Mouse (Mus musculus): Measurements from ENCODE around the gene Zfp871. TPM values are rescaled to one million over a fixed set of nuclear protein-coding genes. Genes with fewer than 3 reads are reported as not detected.
"Not testable (repeated sequence)": the region's sequence is repeated elsewhere in the genome, so short reads cannot be mapped to it uniquely, and the experiment has no call there.

Zfp871 gene
- polyA plus RNA-seq, 1 experiment from 2014 or later = 37.2 TPM

- no peak for ATAC-seq (ENCODE audit: insufficient number of reproducible peaks, insufficient read depth, low FRiP score, low TSS enrichment, low read depth)
- H3K36me3 ChIP-seq = no peaks in the 10 kb centered on the region
- 77% methylated on average over 3 of the region's 3 CpGs for WGBS
- H3K27ac ChIP-seq = no peak overlapping the region
- no peak overlapping the region for H3K9ac ChIP-seq
- no peak overlapping the region for H3K4me2 ChIP-seq
- no peak overlapping the region for H3K4me3 ChIP-seq
- H3K4me1 ChIP-seq = no peaks in the 10 kb centered on the region
- H3K27me3 ChIP-seq = no peaks in the 10 kb centered on the region
- H3K9me3 ChIP-seq = peaks cover 5% of the 10 kb centered on the region; the same call in 1 of the 2 replicates
Measured at GRCm38 (mm10) chr17:32729029-32729428, 59.1 kb downstream of the Zfp871 start.

- H3K27me3 ChIP-seq; H3K4me1 ChIP-seq; ATAC-seq (ENCODE audit: insufficient number of reproducible peaks, insufficient read depth, low FRiP score, low TSS enrichment, low read depth); H3K4me2 ChIP-seq; H3K27ac ChIP-seq; H3K4me3 ChIP-seq; H3K9me3 ChIP-seq; H3K36me3 ChIP-seq; H3K9ac ChIP-seq: not testable (repeated sequence)
Measured at GRCm38 (mm10) chr17:32726360-32726759, 61.7 kb downstream of the Zfp871 start.

- peaks cover 3% of the 10 kb centered on the region; the same call in 1 of the 2 replicates for H3K9me3 ChIP-seq
- H3K36me3 ChIP-seq = no peaks in the 10 kb centered on the region
- no peaks in the 10 kb centered on the region for H3K4me1 ChIP-seq
- H3K27me3 ChIP-seq = no peaks in the 10 kb centered on the region
- H3K4me2 ChIP-seq = no peak overlapping the region
- no peak for ATAC-seq (ENCODE audit: insufficient number of reproducible peaks, insufficient read depth, low FRiP score, low TSS enrichment, low read depth)
- no peak overlapping the region for H3K27ac ChIP-seq
- 75% methylated on average over 7 of the region's 7 CpGs for WGBS
- no peak overlapping the region for H3K9ac ChIP-seq
- no peak overlapping the region for H3K4me3 ChIP-seq
Measured at GRCm38 (mm10) chr17:32722771-32723170, 65.3 kb downstream of the Zfp871 start.

- not testable (repeated sequence) for H3K9me3 ChIP-seq; H3K36me3 ChIP-seq; H3K4me1 ChIP-seq; ATAC-seq (ENCODE audit: insufficient number of reproducible peaks, insufficient read depth, low FRiP score, low TSS enrichment, low read depth); H3K4me3 ChIP-seq; H3K27me3 ChIP-seq; H3K9ac ChIP-seq; H3K4me2 ChIP-seq; H3K27ac ChIP-seq
- 90% methylated on average over 1 of the region's 1 CpGs for WGBS
Measured at GRCm38 (mm10) chr17:32722151-32722550, 65.9 kb downstream of the Zfp871 start.

Other genes with a start within 250 kb of the Zfp871 start
- not detected in 2 replicates for gene Cyp4f37, start 167.0 kb downstream of the Zfp871 start, polyA plus RNA-seq (2015; fragmentation: Nextera tagmentation; extraction: Ambion mirVana)
- not detected in 2 replicates for gene Cyp4f40, start 129.4 kb downstream of the Zfp871 start, polyA plus RNA-seq (2015; fragmentation: Nextera tagmentation; extraction: Ambion mirVana)
- gene Cyp4f15, start 102.7 kb downstream of the Zfp871 start, polyA plus RNA-seq (2015; fragmentation: Nextera tagmentation; extraction: Ambion mirVana) = 0.45 and 1.1 TPM in 2 replicates
- 6.8 and 9.4 TPM in 2 replicates for gene Zfp811, start 21.6 kb upstream of the Zfp871 start, polyA plus RNA-seq (2015; fragmentation: Nextera tagmentation; extraction: Ambion mirVana)
- gene Zfp799, start 42.0 kb upstream of the Zfp871 start, polyA plus RNA-seq (2015; fragmentation: Nextera tagmentation; extraction: Ambion mirVana) = 20.2 TPM in 2 replicates
- 8.7 and 10.0 TPM in 2 replicates for gene Zfp870, start 103.4 kb upstream of the Zfp871 start, polyA plus RNA-seq (2015; fragmentation: Nextera tagmentation; extraction: Ambion mirVana)
- gene Cyp4f14, start 129.1 kb upstream of the Zfp871 start, polyA plus RNA-seq (2015; fragmentation: Nextera tagmentation; extraction: Ambion mirVana) = 1.3 TPM in 1 of 2 replicates, not detected in the other
- 10.9 and 11.0 TPM in 2 replicates for gene Cyp4f13, start 159.1 kb upstream of the Zfp871 start, polyA plus RNA-seq (2015; fragmentation: Nextera tagmentation; extraction: Ambion mirVana)
- 13.7 and 13.8 TPM in 2 replicates for gene Zfp472, start 177.5 kb upstream of the Zfp871 start, polyA plus RNA-seq (2015; fragmentation: Nextera tagmentation; extraction: Ambion mirVana)
- gene Zfp952, start 204.8 kb upstream of the Zfp871 start, polyA plus RNA-seq (2015; fragmentation: Nextera tagmentation; extraction: Ambion mirVana) = 16.3 and 17.4 TPM in 2 replicates
- gene Zfp763, start 245.1 kb upstream of the Zfp871 start, polyA plus RNA-seq (2015; fragmentation: Nextera tagmentation; extraction: Ambion mirVana) = 22.0 and 22.4 TPM in 2 replicates